Mouse (Mus musculus) kidney, embryonic 16.5 days (tissue): ENCODE measurements around the gene Gm45140. TPM values are rescaled to one million over a fixed set of nuclear protein-coding genes. Genes with fewer than 3 reads are reported as not detected.

Experiments used
- ATAC-seq: fragments of 200-750 bp; cut with Nextera tagmentation; 2 replicates; pipeline ENCODE4 v1.8.0; 2017; ENCODE audit warnings: moderate TSS enrichment; ENCODE audit not compliant: low FRiP score, low TSS enrichment
- H3K27ac ChIP-seq: fragments of 300-500 bp; sonication (generic); 2 replicates; pipeline ENCODE4 v1.5.1; 2014; ENCODE audit warnings: low read length
- H3K27me3 ChIP-seq: fragments of 300-500 bp; sonication (generic); 2 replicates; pipeline ENCODE4 v1.6.1; 2014; ENCODE audit warnings: low read length, control low read depth, mixed read lengths; ENCODE audit not compliant: insufficient read depth
- H3K36me3 ChIP-seq: fragments of 300-500 bp; sonication (generic); 2 replicates; pipeline ENCODE4 v1.6.1; 2014; ENCODE audit warnings: low read length, control low read depth, mixed read lengths; ENCODE audit not compliant: insufficient read depth
- H3K4me1 ChIP-seq: fragments of 300-500 bp; sonication (generic); 2 replicates; pipeline ENCODE4 v1.6.1; 2014; ENCODE audit warnings: low read length, control low read depth, mixed read lengths; ENCODE audit not compliant: insufficient read depth
- H3K4me2 ChIP-seq: fragments of 300-500 bp; sonication (generic); replicated peaks from 2 replicates; pipeline ENCODE4 v1.6.1; 2014; ENCODE audit warnings: low read depth, low read length
- H3K4me3 ChIP-seq: fragments of 300-500 bp; sonication (generic); 2 replicates; pipeline ENCODE4 v1.5.1; 2014; ENCODE audit warnings: mild to moderate bottlenecking, low read length
- H3K9ac ChIP-seq: fragments of 300-500 bp; sonication (generic); replicated peaks from 2 replicates; pipeline ENCODE4 v1.6.1; 2014; ENCODE audit warnings: low read length
- H3K9me3 ChIP-seq: fragments of 300-500 bp; sonication (generic); 2 replicates; pipeline ENCODE4 v1.6.1; 2016; ENCODE audit warnings: low read length, control low read depth
- WGBS: fragments of 180-500 bp; shearing (Covaris S2); extraction: QIAGEN DNeasy Blood & Tissue Kit; methylation state at CpG from one replicate; pipeline ENCODE4 v1.1.7; 2014; 5-methylcytosine and 5-hydroxymethylcytosine counted together
- polyA plus RNA-seq: library from polyadenylated mRNA; unstranded; fragments of >200 nt; fragmentation: Nextera tagmentation; extraction: Ambion mirVana; gene quantifications from 2 replicates; pipeline ENCODE4 v1.2.1, GENCODE M21; 2015

Gene Gm45140
- polyA plus RNA-seq, 1 experiment from 2014 or later: 2.7 TPM

- Histone ChIP-seq H3K27me3 (no peaks in the 10 kb centered on the region), H3K27ac (peak overlapping the region; percentile 34; the same call in 1 of the 2 replicates), H3K4me1 (peaks cover 18% of the 10 kb centered on the region), H3K4me2 (no peak overlapping the region), H3K36me3 (no peaks in the 10 kb centered on the region), H3K9me3 (no peaks in the 10 kb centered on the region), H3K9ac (no peak overlapping the region; the same call in 1 of the 2 replicates), H3K4me3 (no peak overlapping the region)
- ATAC-seq: no peak
- WGBS: 42% methylated on average over 2 of the region's 2 CpGs
Measured at GRCm38 (mm10) chr6:87806857-87807256, 28.7 kb downstream of the Gm45140 start.

GRCm38 (mm10) chr6:87806028-87806427 lies 29.6 kb downstream of the Gm45140 start:
- Histone ChIP-seq H3K4me2 (no peak overlapping the region), H3K9me3 (no peaks in the 10 kb centered on the region), H3K9ac (no peak overlapping the region), H3K4me1 (peaks cover 18% of the 10 kb centered on the region), H3K27ac (no peak overlapping the region), H3K4me3 (no peak overlapping the region), H3K36me3 (no peaks in the 10 kb centered on the region), H3K27me3 (no peaks in the 10 kb centered on the region)
- WGBS: 73% methylated on average over 2 of the region's 2 CpGs
- ATAC-seq: no peak

- H3K4me2 ChIP-seq: no peak overlapping the region
- H3K36me3 ChIP-seq: no peaks in the 10 kb centered on the region
- 89% methylated on average over 7 of the region's 7 CpGs for WGBS
- H3K9ac ChIP-seq: no peak overlapping the region
- H3K4me3 ChIP-seq: no peak overlapping the region
- no peak overlapping the region for H3K27ac ChIP-seq
- H3K9me3 ChIP-seq: no peaks in the 10 kb centered on the region
- H3K4me1 ChIP-seq: peaks cover 15% of the 10 kb centered on the region
- ATAC-seq: no peak
- H3K27me3 ChIP-seq: no peaks in the 10 kb centered on the region
Measured at GRCm38 (mm10) chr6:87805448-87805847, 30.1 kb downstream of the Gm45140 start.

- no peak for ATAC-seq
- Histone ChIP-seq H3K9me3 (no peaks in the 10 kb centered on the region), H3K4me1 (peaks cover 10% of the 10 kb centered on the region), H3K27ac (no peak overlapping the region), H3K4me3 (no peak overlapping the region), H3K36me3 (no peaks in the 10 kb centered on the region), H3K9ac (no peak overlapping the region), H3K27me3 (no peaks in the 10 kb centered on the region), H3K4me2 (no peak overlapping the region)
- 58% methylated on average over 7 of the region's 7 CpGs for WGBS
Measured at GRCm38 (mm10) chr6:87804886-87805285, 30.7 kb downstream of the Gm45140 start.

GRCm38 (mm10) chr6:87804036-87804435 lies 31.6 kb downstream of the Gm45140 start:
- Histone ChIP-seq H3K4me3 (no peak overlapping the region), H3K27ac (no peak overlapping the region), H3K9ac (no peak overlapping the region), H3K4me2 (no peak overlapping the region), H3K4me1 (0 out of 2 replicates have a peak, but pooled peaks cover 4% of the 10 kb centered on the region), H3K36me3 (no peaks in the 10 kb centered on the region), H3K9me3 (no peaks in the 10 kb centered on the region), H3K27me3 (no peaks in the 10 kb centered on the region)
- no peak for ATAC-seq
- WGBS: 84% methylated on average over 1 of the region's 1 CpGs

DNA sequence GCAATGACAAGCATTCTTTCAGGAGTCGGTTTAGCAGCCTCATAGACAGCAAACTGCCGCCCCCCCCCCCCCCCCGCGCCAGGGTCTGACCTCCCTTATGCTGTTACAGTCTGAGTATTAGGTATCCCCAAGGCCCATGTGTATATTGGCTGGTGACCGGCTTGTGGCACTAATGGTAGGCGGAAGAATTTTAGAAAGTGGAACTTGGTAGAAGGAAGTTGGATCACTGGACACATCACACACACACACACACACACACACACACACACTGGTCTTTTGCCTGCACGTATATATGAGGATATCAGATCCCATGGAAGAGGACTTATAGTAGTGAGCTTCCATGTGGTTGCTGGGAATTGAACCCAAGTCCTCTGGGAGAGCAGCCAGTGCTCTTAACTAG lies 33.1 kb downstream of the Gm45140 start:
- Histone ChIP-seq H3K4me3 (no peak overlapping the region), H3K9me3 (no peaks in the 10 kb centered on the region), H3K9ac (no peak overlapping the region), H3K36me3 (no peaks in the 10 kb centered on the region), H3K4me1 (peaks cover 7% of the 10 kb centered on the region; the same call in 1 of the 2 replicates), H3K4me2 (no peak overlapping the region), H3K27ac (no peak overlapping the region), H3K27me3 (no peaks in the 10 kb centered on the region)
- 86% methylated on average over 6 of the region's 7 CpGs for WGBS
- ATAC-seq: no peak

DNA sequence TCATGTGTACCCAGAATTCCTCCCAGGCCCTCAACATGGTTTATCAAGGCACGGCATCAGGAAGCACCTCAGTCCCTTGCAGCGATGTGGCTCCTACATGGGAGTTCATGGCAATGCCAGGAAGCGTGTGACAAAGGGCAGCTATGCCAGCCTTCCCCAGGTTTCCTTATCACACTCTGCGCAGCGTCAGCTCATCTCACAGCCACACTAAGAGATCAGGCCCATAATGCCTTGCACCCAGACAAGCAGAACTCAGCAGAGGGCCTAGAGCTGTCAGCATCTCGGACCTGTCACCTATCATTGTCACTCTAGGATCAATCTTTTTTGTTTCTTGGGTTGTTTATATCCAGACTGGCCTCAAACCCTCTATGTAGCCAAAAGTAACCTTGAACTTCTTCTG lies 36.0 kb downstream of the Gm45140 start:
- ATAC-seq: no peak
- Histone ChIP-seq H3K36me3 (no peaks in the 10 kb centered on the region), H3K4me1 (peaks cover 5% of the 10 kb centered on the region; the same call in 1 of the 2 replicates), H3K9me3 (no peaks in the 10 kb centered on the region), H3K9ac (no peak overlapping the region), H3K4me2 (no peak overlapping the region), H3K4me3 (no peak overlapping the region), H3K27ac (no peak overlapping the region), H3K27me3 (no peaks in the 10 kb centered on the region)
- WGBS: 92% methylated on average over 6 of the region's 6 CpGs

GRCm38 (mm10) chr6:87797321-87797720 lies 38.3 kb downstream of the Gm45140 start:
- H3K9me3 ChIP-seq: no peaks in the 10 kb centered on the region
- ATAC-seq: peak; percentile 43
- no peak overlapping the region for H3K27ac ChIP-seq

GRCm38 (mm10) chr6:87796251-87796880 lies 39.2 kb downstream of the Gm45140 start:
- H3K27ac ChIP-seq: no peak overlapping the region
- 91% methylated on average over 6 of the region's 6 CpGs for WGBS
- ATAC-seq: no peak

More at GRCm38 (mm10) chr6:87797321-87797720, 38.3 kb downstream of the Gm45140 start:
- H3K4me2 ChIP-seq: no peak overlapping the region
- no peak overlapping the region for H3K9ac ChIP-seq
- H3K4me1 ChIP-seq: peaks cover 5% of the 10 kb centered on the region; the same call in 1 of the 2 replicates
- peaks cover 3% of the 10 kb centered on the region for H3K36me3 ChIP-seq
- 20% methylated on average over 2 of the region's 2 CpGs for WGBS
- no peak overlapping the region for H3K4me3 ChIP-seq
- no peaks in the 10 kb centered on the region for H3K27me3 ChIP-seq

GRCm38 (mm10) chr6:87795385-87796150 lies 40.0 kb downstream of the Gm45140 start:
- 79% methylated on average over 6 of the region's 6 CpGs for WGBS
- Histone ChIP-seq H3K4me3 (no peak overlapping the region), H3K9me3 (no peaks in the 10 kb centered on the region), H3K9ac (no peak overlapping the region), H3K27me3 (no peaks in the 10 kb centered on the region), H3K4me1 (peaks cover 14% of the 10 kb centered on the region; the same call in 1 of the 2 replicates), H3K36me3 (peaks cover 8% of the 10 kb centered on the region), H3K27ac (no peak overlapping the region), H3K4me2 (no peak overlapping the region)
- ATAC-seq: no peak

More at GRCm38 (mm10) chr6:87796251-87796880, 39.2 kb downstream of the Gm45140 start:
- H3K36me3 ChIP-seq: peaks cover 8% of the 10 kb centered on the region
- H3K4me1 ChIP-seq: peaks cover 6% of the 10 kb centered on the region; the same call in 1 of the 2 replicates
- H3K4me2 ChIP-seq: no peak overlapping the region
- no peak overlapping the region for H3K4me3 ChIP-seq
- no peaks in the 10 kb centered on the region for H3K9me3 ChIP-seq
- H3K27me3 ChIP-seq: no peaks in the 10 kb centered on the region
- no peak overlapping the region for H3K9ac ChIP-seq
